Mouse (Mus musculus) kidney, adult 18-20 months (tissue): Measurements from ENCODE around the gene Psma4.
A peak's percentile ranks its signal among the peaks of the same experiment; 100 is the strongest.
"Not testable (repeated sequence)": the region's sequence is repeated elsewhere in the genome, so short reads cannot be mapped to it uniquely, and the experiment has no call there.

ENCODE experiments used
- DNase-seq: peaks from one replicate; pipeline ENCODE4 v3.0.0; 2021

Psma4 gene

GRCm38 (mm10) chr9:54950575-54951321, at the start of gene Psma4, which contains the start of gene AY074887:
Gene Psma4 (plus strand): TSS chr9:54950790.
Gene AY074887 (minus strand): TSS chr9:54950998.
- peak; percentile 90 for DNase-seq

DNA sequence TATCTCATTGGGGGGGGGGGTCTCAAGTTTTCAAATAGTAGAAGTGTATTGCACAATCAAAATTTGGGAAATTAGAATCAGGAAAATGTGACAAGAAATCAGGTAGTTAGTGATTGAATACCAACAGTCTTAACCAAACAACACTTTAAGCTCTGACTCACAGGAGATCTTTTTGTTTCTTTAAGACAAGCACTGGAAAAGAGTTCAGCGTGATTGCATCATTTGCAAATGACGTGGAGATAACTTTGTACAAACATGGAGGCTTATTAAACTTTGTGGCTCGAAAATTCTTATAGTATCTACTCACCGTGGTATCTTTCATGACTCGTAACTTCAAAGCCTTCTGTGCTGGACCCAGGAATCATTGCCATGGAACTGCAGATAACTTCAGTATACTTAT, 41.1 kb upstream of the Psma4 start:
- DNase-seq: no peak

DNA sequence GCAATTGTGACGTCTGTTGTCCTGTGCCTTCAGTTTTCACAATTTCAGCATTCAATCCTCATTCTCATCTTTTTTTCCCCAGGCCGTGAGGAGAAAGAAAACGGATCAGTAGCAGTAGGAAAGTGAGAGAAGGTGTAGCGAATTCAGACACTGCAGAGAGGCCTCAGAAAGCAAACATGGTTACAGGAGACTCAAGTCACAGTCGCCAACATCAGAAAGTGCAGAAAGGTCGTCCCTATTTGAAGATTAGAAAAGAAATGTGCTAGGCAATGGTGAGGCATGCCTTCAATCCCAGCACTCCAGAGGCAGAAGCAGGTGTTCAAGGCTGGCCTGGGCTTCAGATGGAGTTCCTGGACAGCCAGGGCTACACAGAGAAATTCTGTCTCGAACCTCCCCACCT, 35.0 kb upstream of the Psma4 start:
- no peak for DNase-seq

DNA sequence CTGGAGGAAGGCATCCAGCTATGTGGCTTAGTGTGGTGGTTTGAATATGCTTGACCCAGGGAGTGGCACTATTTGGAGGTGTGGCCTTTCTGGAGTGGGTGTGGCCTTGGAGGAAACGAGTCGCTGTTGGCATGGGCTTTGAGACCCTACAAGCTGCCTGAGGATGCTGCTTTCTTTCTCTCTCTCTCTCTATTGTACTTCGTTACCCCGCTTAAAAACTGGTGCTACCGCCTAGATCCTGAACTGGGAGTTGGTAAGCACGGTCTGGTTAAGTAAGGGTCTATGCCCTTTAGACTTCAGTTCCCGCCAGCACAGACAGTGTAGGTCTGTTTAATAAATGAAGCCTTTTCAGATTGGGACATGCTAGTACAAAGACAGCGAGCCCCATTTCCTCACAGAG, 34.2 kb upstream of the Psma4 start:
- no peak for DNase-seq

DNA sequence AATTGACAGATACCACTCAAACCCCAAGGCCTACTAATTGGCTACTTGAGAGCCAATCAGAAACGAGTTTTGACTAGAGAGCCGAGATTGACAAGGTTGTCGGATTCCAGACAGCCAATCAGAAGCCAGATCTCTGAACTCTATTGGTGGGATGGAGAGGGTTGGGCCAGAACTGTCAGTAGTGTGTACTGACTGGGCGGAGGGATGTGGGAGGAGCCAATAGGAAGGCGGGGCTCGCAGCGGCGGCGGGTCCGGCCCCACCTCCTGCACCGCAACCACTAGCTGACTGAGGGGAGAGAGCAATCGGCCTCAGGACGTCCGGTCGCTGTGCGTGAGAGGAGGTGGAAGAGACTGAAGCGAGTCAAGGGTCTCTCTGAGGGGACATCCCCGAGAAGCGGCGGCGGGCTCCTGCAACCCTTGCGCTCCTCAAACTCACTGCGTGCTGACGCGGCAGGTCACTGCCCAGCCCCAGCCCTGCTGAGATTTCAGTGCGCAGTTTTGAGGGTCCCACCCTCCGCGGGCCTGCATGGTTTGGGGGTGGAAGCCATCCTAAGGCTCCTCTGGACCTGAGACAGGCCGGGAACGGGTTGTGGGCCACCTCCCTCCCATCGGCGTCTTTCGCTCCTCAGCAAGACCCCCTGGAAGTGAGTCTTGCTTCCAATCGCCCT, 33.4 kb upstream of the Psma4 start, which contains the start of gene Hykk:
Gene Hykk (plus strand): TSS at position 274 of the 668 bp plus-strand sequence.
- DNase-seq: peak; percentile 90

GRCm38 (mm10) chr9:54918191-54918590, 32.4 kb upstream of the Psma4 start:
- DNase-seq: peak; percentile 21

GRCm38 (mm10) chr9:54918781-54919180, 31.8 kb upstream of the Psma4 start:
- DNase-seq: no peak

DNA sequence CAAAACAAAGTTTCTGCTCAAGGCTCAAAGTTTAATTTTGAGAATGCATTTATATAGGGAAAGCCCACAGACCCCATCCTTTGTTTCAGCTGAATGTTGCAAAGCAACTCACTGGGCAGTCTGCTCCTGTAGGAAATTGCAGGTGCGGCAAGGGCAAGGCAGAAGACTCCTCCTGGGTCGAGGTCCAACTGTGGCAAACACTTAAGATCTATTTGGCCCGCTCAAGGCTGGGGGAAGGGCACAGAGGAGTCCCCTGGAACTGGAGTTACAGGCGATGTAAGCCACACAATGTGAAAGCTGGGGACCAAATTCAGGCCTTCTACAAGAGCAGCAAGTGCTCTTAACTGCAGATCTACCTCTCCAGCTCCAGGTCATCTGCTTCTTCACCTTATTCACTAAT, 30.6 kb upstream of the Psma4 start:
- DNase-seq: peak; percentile 47

DNA sequence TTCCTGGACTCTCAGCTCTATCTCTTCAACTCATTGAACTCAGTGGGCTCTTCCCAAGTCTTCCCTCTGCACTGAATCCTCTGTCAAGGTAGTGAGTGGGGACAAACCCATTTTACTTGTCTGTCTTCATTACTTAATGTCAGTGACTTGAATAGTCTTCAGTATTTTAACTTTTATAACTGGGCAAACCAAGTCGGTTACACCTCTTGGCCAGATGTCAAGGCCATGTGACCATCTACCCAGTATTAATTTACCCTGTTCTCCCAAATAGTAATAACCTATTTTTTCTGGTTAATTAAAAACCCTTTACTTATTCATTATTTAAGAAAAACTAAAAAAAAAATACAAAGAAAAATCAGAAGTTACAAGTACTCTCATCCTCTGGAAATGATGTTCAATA, 19.8 kb upstream of the Psma4 start:
- peak; percentile 36 for DNase-seq

DNA sequence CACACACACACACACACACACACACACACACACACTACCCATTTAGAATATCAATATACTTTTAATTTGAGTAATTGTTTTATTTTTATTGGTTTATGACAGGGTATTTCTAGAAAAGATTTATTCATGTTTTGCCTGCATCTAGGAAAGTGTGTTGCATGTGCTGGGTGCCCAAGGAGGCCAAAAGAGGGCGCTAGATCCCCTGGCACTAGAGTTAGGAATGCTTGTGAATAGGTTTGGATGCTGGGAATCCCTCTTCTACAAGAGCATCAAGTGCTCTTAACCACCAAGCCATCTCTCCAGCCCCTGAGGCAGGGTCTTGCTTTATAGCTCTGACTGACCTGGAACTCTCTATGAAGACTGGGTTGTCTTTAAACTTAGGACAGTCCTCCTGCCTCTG, 18.8 kb upstream of the Psma4 start:
- DNase-seq: no peak

DNA sequence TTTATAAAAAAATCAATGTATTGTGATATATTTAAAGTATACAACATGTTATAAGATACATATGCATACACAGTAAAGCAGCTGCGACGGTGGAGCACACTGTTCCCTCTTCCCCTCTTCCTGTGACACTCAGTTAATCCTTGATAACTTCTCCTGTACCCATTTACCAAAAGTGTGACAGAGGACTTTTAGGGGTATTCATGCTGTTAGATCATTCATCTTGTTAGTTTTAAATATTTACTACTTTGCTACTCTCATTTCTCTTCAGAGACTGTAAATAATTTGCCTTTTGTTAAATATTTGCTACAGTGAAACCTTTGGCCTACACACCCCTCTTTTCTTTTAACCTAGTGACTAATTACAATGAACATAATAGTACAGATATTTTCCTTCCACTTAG, 18.2 kb upstream of the Psma4 start:
- no peak for DNase-seq

DNA sequence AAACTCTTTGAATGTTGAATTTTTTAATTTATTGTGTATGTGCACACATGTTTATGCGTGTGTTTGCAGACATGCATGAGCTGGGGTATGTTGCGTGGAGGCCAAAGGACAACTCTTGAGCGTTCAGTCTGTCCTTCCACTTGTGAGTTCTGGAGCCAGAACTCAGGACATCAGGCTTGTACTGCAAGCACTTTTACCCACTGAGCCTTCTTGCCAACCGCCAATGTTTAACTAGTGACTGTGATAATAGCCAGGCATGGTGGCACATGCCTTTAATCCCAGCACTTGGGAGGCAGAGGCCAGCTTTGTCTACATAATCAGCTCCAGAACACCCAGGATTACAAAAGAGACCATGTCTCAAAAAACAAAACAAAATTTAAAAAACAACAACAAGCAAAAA, 8.5 kb upstream of the Psma4 start:
- peak; percentile 50 for DNase-seq

DNA sequence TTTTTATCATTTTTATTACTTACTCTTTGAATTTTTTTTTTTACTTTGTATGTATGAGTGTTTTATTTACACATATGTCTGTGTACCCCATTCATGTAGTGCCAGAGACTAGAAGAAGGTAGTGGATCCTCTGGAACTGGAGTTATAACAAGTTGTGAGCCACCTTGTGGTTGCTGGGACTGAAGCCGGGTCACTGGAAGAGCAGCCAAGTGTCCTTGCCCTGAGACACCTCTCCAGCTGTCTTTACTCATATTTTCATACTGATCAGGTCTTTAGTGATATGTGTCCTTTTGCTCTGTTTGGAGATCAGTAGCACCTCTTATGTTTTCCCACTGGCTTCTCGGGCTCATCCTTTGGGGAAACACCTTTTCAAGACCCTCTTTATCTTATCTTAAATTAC, 6.1 kb upstream of the Psma4 start:
- no peak for DNase-seq

- DNase-seq: no peak
Measured at GRCm38 (mm10) chr9:54946256-54946655, 4.3 kb upstream of the Psma4 start.

DNA sequence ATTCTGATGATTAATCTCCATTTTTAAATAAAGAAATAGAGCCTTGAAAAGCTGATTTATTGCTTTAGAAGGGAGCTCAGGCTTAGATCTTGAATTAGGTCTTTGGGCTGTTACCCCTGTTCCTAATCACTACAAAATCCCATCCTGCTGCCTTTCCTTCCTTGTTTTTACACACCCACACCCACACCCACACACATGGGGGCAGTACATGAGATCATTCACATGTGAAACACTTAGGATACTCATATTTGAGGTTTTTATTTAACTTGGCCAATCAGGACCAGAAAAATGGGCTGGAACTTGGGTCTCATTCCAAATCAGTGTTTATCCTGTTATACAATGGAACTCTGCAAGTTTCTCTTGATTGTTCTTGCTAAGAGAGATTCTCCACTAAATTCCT, 1.1 kb upstream of the Psma4 start:
- no peak for DNase-seq

GRCm38 (mm10) chr9:54950162-54950561, 428 bp upstream of the Psma4 start:
- not testable (repeated sequence) for DNase-seq

DNA sequence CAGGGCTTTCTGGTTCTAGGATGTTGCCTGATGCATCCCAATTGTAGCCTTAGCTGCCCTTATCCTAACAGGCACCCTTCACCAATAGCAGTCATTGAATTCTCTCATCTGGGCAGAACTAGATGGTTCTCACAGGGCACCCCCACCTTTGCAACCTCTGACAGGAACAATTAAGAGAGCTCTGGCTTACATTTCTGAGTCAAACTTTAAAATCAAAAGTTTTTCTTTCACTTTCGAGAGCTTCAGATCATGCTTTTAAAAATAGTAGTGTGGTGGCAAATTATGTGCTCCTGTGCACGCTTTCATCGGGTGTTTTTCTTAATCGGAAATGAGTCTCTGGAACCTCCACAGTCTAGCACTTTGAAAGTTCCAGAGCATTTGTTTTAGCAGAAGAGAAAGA, 10.5 kb downstream of the Psma4 start:
- no peak for DNase-seq

DNA sequence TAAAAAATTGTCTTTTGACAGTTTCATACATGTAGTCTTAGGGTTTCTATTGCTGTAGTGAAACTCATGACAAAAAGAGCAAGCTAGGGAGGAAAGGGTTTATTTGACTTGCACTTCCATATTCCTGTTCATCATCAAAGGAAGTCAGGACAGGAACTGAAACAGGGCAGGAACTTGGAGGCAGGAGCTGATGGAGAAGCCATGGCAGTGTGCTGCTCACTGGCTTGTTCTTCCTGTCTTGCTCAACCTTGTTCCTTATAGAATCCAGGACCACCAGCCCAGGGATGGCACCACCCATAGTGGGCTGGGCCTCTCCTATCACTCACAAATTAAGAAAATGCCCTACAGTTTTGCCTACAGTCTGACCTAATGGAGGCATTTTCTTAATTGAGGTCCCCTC, 13.1 kb downstream of the Psma4 start:
- no peak for DNase-seq

- no peak for DNase-seq
Measured at GRCm38 (mm10) chr9:54969972-54970637, 19.5 kb downstream of the Psma4 start.

DNA sequence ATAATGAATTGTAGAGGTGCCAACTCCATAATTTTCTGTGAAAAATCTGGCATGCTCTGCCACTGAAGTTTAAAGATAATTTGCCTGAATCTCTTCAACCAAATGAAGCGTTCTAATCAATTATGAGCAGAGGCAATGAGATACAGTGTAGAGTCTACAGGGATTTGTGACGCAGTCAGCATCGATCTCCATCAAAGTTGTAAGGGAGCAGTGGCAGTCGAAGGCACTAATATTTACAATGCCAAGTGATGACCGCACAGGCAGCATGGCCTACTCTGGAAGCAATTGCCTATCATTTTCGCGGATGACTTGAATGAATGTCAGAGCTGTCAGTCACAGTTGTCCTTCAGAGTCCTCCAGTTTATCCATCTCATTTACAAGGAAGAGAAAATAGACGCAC, 30.1 kb downstream of the Psma4 start, which contains the start of gene Chrna5:
Gene Chrna5 (plus strand): TSS at position 207 of the 400 bp plus-strand sequence.
- DNase-seq: no peak

- no peak for DNase-seq
Measured at GRCm38 (mm10) chr9:54981291-54982191, 31.0 kb downstream of the Psma4 start.

GRCm38 (mm10) chr9:54982401-54982800, 31.8 kb downstream of the Psma4 start:
- DNase-seq: no peak

DNA sequence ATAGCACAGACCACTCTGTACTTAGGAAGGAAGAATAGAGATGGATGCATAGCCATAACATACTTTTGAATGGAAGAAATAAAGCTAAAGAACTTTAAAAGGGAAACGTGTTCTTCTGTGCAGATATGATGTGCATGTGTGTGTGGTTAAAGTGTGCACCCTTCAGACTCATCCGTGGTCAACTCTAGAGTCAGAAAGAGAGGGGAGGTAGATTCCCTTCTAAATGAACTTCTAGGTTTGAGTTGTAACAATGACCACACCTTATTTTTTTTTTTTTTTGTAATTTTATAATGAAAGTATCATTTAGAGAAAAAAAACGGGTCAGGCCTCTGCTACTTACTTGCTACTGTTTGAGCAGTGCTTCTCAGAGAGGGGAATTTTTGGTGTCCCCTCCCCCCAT, 39.8 kb downstream of the Psma4 start:
- no peak for DNase-seq
